Mouse (Mus musculus): ENCODE data around the gene Rbm14.

DNA sequence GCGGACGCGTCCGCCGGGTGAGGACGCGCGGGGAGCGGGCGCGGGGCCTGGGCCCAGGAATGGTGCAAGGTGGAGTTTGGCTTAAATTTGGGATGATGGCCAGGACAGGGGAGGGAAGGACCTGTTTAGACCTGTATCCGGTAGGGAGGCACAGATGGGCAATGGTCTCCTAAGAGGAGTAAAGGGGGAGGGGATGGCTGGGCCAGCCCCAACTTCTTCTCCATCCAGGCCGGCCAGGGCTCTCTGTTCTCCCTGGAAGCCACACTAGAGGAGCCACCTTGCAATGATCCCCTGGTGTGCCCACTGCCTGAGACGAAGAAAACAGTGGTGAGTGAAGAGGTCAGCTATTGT, 44.0 kb upstream of the Rbm14 start:
- TF ChIP-seq POLR2A (IDR thresholded peaks at IDR 0.05; ENCODE audit: control insufficient read depth, extremely low read depth, insufficient read depth, low read length, poor library complexity) (no peak), CTCF (IDR thresholded peaks at IDR 0.05; ENCODE audit: borderline replicate concordance, control insufficient read depth, extremely low read depth, insufficient read depth, low read length, poor library complexity) (no peak)

Measured in thymus, adult 2 months (tissue).